Mouse (Mus musculus) MEL (cell line): ENCODE measurements around the gene Stag1. TPM values are rescaled to one million over a fixed set of nuclear protein-coding genes. Genes with fewer than 3 reads are reported as not detected.
A peak's percentile ranks its signal among the peaks of the same experiment; 100 is the strongest.

Source experiments
- DNase-seq: peaks from one replicate; pipeline ENCODE4 v3.0.0; 2011; ENCODE audit warnings: low read depth, low spot score
- H3K27ac ChIP-seq: 2 replicates; pipeline ENCODE4 v1.5.1; 2012; ENCODE audit warnings: low read depth, mild to moderate bottlenecking, control low read depth, low read length, moderate library complexity; ENCODE audit not compliant: control insufficient read depth
- H3K27me3 ChIP-seq, 2 experiments: fragments of 150-350 bp in 1 of 2; sonication (generic) in 1 of 2; 2 replicates each; pipeline ENCODE4 v1.6.1; 2012; ENCODE audit warnings: low read length in 2 of 2, mild to moderate bottlenecking in 2 of 2, improper control_type of control experiment in 1 of 2, moderate library complexity in 1 of 2; ENCODE audit not compliant: insufficient read depth in 2 of 2, control insufficient read depth in 1 of 2
- H3K36me3 ChIP-seq, 2 experiments: 2 replicates each; pipeline ENCODE4 v1.6.1; 2012 to 2014; ENCODE audit warnings: low read length in 2 of 2, improper control_type of control experiment in 1 of 2, inconsistent platforms in 1 of 2, mild to moderate bottlenecking in 1 of 2; ENCODE audit not compliant: insufficient read depth in 2 of 2, control insufficient read depth in 1 of 2
- H3K4me1 ChIP-seq, 2 experiments: fragments of 150-350 bp in 1 of 2; sonication (generic) in 1 of 2; 2 replicates each; pipeline ENCODE4 v1.6.1; 2012; ENCODE audit warnings: low read length in 2 of 2, improper control_type of control experiment in 1 of 2, mild to moderate bottlenecking in 1 of 2; ENCODE audit not compliant: insufficient read depth in 2 of 2, control insufficient read depth in 1 of 2
- H3K4me3 ChIP-seq, 2 experiments: fragments of 150-350 bp in 1 of 2; sonication (generic) in 1 of 2; 2 replicates each; pipeline ENCODE4 v1.5.1; 2012; ENCODE audit warnings: low read depth in 2 of 2, low read length in 2 of 2, mild to moderate bottlenecking in 2 of 2, moderate library complexity in 2 of 2, control low read depth in 1 of 2, improper control_type of control experiment in 1 of 2; ENCODE audit not compliant: control insufficient read depth in 1 of 2, insufficient read depth in 1 of 2
- H3K79me2 ChIP-seq: 2 replicates; pipeline ENCODE4 v1.6.1; 2012; ENCODE audit warnings: mild to moderate bottlenecking, low read length, moderate library complexity; ENCODE audit not compliant: control insufficient read depth, poor library complexity, insufficient read depth
- H3K9ac ChIP-seq: 2 replicates; pipeline ENCODE4 v1.6.1; 2012; ENCODE audit warnings: low read depth, mild to moderate bottlenecking, control low read depth, low read length, moderate library complexity; ENCODE audit not compliant: control insufficient read depth, poor library complexity, severe bottlenecking
- H3K9me3 ChIP-seq: fragments of 150-350 bp; sonication (generic); replicated peaks from 2 replicates; pipeline ENCODE4 v1.6.1; 2012; ENCODE audit warnings: mild to moderate bottlenecking, low read length, improper control_type of control experiment, moderate library complexity; ENCODE audit not compliant: insufficient read depth
- BHLHE40 ChIP-seq: IDR thresholded peaks from 2 replicates; pipeline ENCODE4 v1.6.1; 2012; ENCODE audit warnings: low read depth, mild to moderate bottlenecking, inconsistent platforms, low read length, improper control_type of control experiment, borderline replicate concordance
- CHD1 ChIP-seq: IDR thresholded peaks from 2 replicates; pipeline ENCODE4 v1.6.1; 2012; ENCODE audit warnings: low read depth, mild to moderate bottlenecking, inconsistent platforms, low read length, improper control_type of control experiment
- CHD2 ChIP-seq: IDR thresholded peaks from 2 replicates; pipeline ENCODE4 v1.6.1; 2011; ENCODE audit warnings: low read length, improper control_type of control experiment
- CTCF ChIP-seq, 3 experiments: IDR thresholded peaks in 2 of 3; conservative IDR thresholded peaks in 1 of 3; 2 replicates each; pipeline ENCODE4 v1.5.1; 2011 to 2012; ENCODE audit warnings: low read length in 3 of 3, low read depth in 2 of 3, mild to moderate bottlenecking in 2 of 3, improper control_type of control experiment in 1 of 3, inconsistent platforms in 1 of 3, mixed read lengths in 1 of 3, moderate library complexity in 1 of 3; ENCODE audit not compliant: control insufficient read depth in 1 of 3, insufficient read depth in 1 of 3, poor library complexity in 1 of 3, severe bottlenecking in 1 of 3
- GATA1 ChIP-seq: IDR thresholded peaks from 2 replicates; pipeline ENCODE4 v1.6.1; 2011; ENCODE audit warnings: low read depth, low read length, improper control_type of control experiment
- HCFC1 ChIP-seq: IDR thresholded peaks from 2 replicates; pipeline ENCODE4 v1.6.1; 2012; ENCODE audit warnings: low read depth, mild to moderate bottlenecking, inconsistent platforms, low read length, improper control_type of control experiment, moderate library complexity
- JUND ChIP-seq: IDR thresholded peaks from 2 replicates; pipeline ENCODE4 v1.6.1; 2011; ENCODE audit warnings: low read depth, mild to moderate bottlenecking, improper control_type of control experiment, low read length
- KAT2A ChIP-seq: conservative IDR thresholded peaks from 2 replicates; pipeline ENCODE4 v1.6.1; 2012; ENCODE audit warnings: low read depth, low read length, improper control_type of control experiment, inconsistent platforms
- MAX ChIP-seq: IDR thresholded peaks from 2 replicates; pipeline ENCODE4 v1.6.1; 2011; ENCODE audit warnings: low read length, improper control_type of control experiment
- MXI1 ChIP-seq: IDR thresholded peaks from 2 replicates; pipeline ENCODE4 v1.6.1; 2011; ENCODE audit warnings: mild to moderate bottlenecking, low read depth, low read length, improper control_type of control experiment
- MYC ChIP-seq: IDR thresholded peaks from 2 replicates; pipeline ENCODE4 v1.6.1; 2011; ENCODE audit warnings: low read depth, mild to moderate bottlenecking, low read length, improper control_type of control experiment, moderate library complexity
- NELFE ChIP-seq: IDR thresholded peaks from 2 replicates; pipeline ENCODE4 v1.6.1; 2011; ENCODE audit warnings: low read depth, low read length, improper control_type of control experiment
- NRF1 ChIP-seq: IDR thresholded peaks from 2 replicates; pipeline ENCODE4 v1.6.1; 2014; ENCODE audit warnings: low read depth, mild to moderate bottlenecking, inconsistent platforms, low read length, improper control_type of control experiment, moderate library complexity; ENCODE audit not compliant: poor library complexity, insufficient read depth, severe bottlenecking
- POLR2A ChIP-seq, 2 experiments: IDR thresholded peaks; 2 replicates each; pipeline ENCODE4 v1.6.1; 2011 to 2012; ENCODE audit warnings: low read length in 2 of 2, mild to moderate bottlenecking in 2 of 2, control low read depth in 1 of 2, improper control_type of control experiment in 1 of 2, low read depth in 1 of 2, moderate library complexity in 1 of 2; ENCODE audit not compliant: control insufficient read depth in 1 of 2, insufficient read depth in 1 of 2, poor library complexity in 1 of 2
- POLR2AphosphoS5 ChIP-seq: IDR thresholded peaks from 2 replicates; pipeline ENCODE4 v1.6.1; 2012; ENCODE audit warnings: low read depth, borderline replicate concordance, mild to moderate bottlenecking, inconsistent platforms, low read length, moderate library complexity, mixed read lengths
- RAD21 ChIP-seq: IDR thresholded peaks from 2 replicates; pipeline ENCODE4 v1.6.1; 2011; ENCODE audit warnings: mild to moderate bottlenecking, low read depth, low read length, improper control_type of control experiment
- SMC3 ChIP-seq: IDR thresholded peaks from 2 replicates; pipeline ENCODE4 v1.6.1; 2011; ENCODE audit warnings: low read depth, low read length, improper control_type of control experiment
- TAL1 ChIP-seq: IDR thresholded peaks from 2 replicates; pipeline ENCODE4 v1.6.1; 2012; ENCODE audit warnings: mild to moderate bottlenecking, inconsistent platforms, low read length, moderate library complexity, mixed read lengths
- TBP ChIP-seq: IDR thresholded peaks from 2 replicates; pipeline ENCODE4 v1.8.0; 2011; ENCODE audit warnings: low read depth, low read length, improper control_type of control experiment
- UBTF ChIP-seq: IDR thresholded peaks from 2 replicates; pipeline ENCODE4 v1.6.1; 2012; ENCODE audit warnings: low read depth, mild to moderate bottlenecking, inconsistent platforms, low read length, improper control_type of control experiment, moderate library complexity, borderline replicate concordance; ENCODE audit not compliant: insufficient read depth
- USF1 ChIP-seq: IDR thresholded peaks from 2 replicates; pipeline ENCODE4 v1.6.1; 2014; ENCODE audit warnings: low read depth, mild to moderate bottlenecking, inconsistent platforms, low read length, improper control_type of control experiment, moderate library complexity
- USF2 ChIP-seq, 2 experiments: IDR thresholded peaks; 2 replicates each; pipeline ENCODE4 v1.6.1; 2011 to 2012; ENCODE audit warnings: improper control_type of control experiment in 2 of 2, low read length in 2 of 2, borderline replicate concordance in 1 of 2, inconsistent platforms in 1 of 2, low read depth in 1 of 2, mild to moderate bottlenecking in 1 of 2; ENCODE audit not compliant: insufficient read depth in 1 of 2
- ZNF384 ChIP-seq: IDR thresholded peaks from 2 replicates; pipeline ENCODE4 v1.6.1; 2012; ENCODE audit warnings: low read depth, mild to moderate bottlenecking, inconsistent platforms, low read length, improper control_type of control experiment
- polyA plus RNA-seq, 2 experiments: library from polyadenylated mRNA; stranded (reverse) in 1 of 2; unstranded in 1 of 2; fragments of >175 nt in 1 of 2; fragments of >200 nt in 1 of 2; gene quantifications; 2 replicates each; pipeline versions ENCODE4 v1.2.1 to v1.2.4; 2012; ENCODE audit warnings: low replicate concordance in 2 of 2, low read depth in 1 of 2; ENCODE audit not compliant: insufficient read length in 2 of 2, insufficient read depth in 1 of 2, missing spikeins in 1 of 2
- total RNA-seq: library from RNA; depleted of rRNA; stranded (reverse); fragments of 300-350 nt; gene quantifications from 2 replicates; pipeline ENCODE4 v1.2.3, GENCODE M21; 2012

The Stag1 gene
- total and polyA plus RNA-seq, 3 experiments, result 30.1 to 41.7 TPM; not detected in 1

- Histone ChIP-seq H3K27me3 (no peaks in the 10 kb centered on the region), H3K79me2 (peaks cover 25% of the 10 kb centered on the region), H3K9ac (no peak overlapping the region)
- no peak for TF ChIP-seq NELFE
- TF ChIP-seq MAX, result no peak
- TF ChIP-seq RAD21, result no peak
- TF ChIP-seq TAL1, result no peak
- no peak for TF ChIP-seq KAT2A
- TF ChIP-seq GATA1, result no peak
- no peak for TF ChIP-seq USF1
- TF ChIP-seq CHD2, result no peak
- no peak for TF ChIP-seq ZNF384
- no peak for TF ChIP-seq SMC3
- no peak for TF ChIP-seq CTCF (IDR thresholded peaks at IDR 0.05 in 2 of 3, conservative IDR thresholded peaks at IDR 0.05 in 1 of 3; ENCODE audit: control insufficient read depth in 1 of 3, insufficient read depth in 1 of 3, low read depth in 2 of 3, low read length in 3 of 3, poor library complexity in 1 of 3, severe bottlenecking in 1 of 3)
- TF ChIP-seq POLR2A (IDR thresholded peaks at IDR 0.05; ENCODE audit: control insufficient read depth in 1 of 2, insufficient read depth in 1 of 2, low read depth in 1 of 2, low read length in 2 of 2, poor library complexity in 1 of 2), result no peak
- no peak for TF ChIP-seq MXI1
- TF ChIP-seq, all 39 proteins: peak for 0
- H3K4me3 ChIP-seq, result no peak overlapping the region
- H3K9me3 ChIP-seq, result no peaks in the 10 kb centered on the region
- peaks cover 0 to 4% of the 10 kb centered on the region in 2 experiments; a peak in 2 of 4 replicates for H3K4me1 ChIP-seq
- DNase-seq, result peak; percentile 57
- peaks cover 0 to 12% of the 10 kb centered on the region in 2 experiments; a peak in 2 of 4 replicates for H3K36me3 ChIP-seq
- no peak overlapping the region for H3K27ac ChIP-seq
Measured at GRCm38 (mm10) chr9:100670151-100670550, 72.6 kb downstream of the Stag1 start.

GRCm38 (mm10) chr9:100679036-100679435 is 81.4 kb downstream of the Stag1 start:
- TF ChIP-seq GATA1 (no peak; the same call in 1 of the 2 replicates), MYC (no peak), NRF1 (no peak), BHLHE40 (no peak), NELFE (no peak), CHD1 (no peak), POLR2AphosphoS5 (no peak), MXI1 (no peak), TAL1 (no peak), TBP (no peak), POLR2A (IDR thresholded peaks at IDR 0.05; ENCODE audit: control insufficient read depth in 1 of 2, insufficient read depth in 1 of 2, low read depth in 1 of 2, low read length in 2 of 2, poor library complexity in 1 of 2) (no peak), RAD21 (no peak), JUND (no peak), CTCF (IDR thresholded peaks at IDR 0.05 in 2 of 3, conservative IDR thresholded peaks at IDR 0.05 in 1 of 3; ENCODE audit: control insufficient read depth in 1 of 3, insufficient read depth in 1 of 3, low read depth in 2 of 3, low read length in 3 of 3, poor library complexity in 1 of 3, severe bottlenecking in 1 of 3) (no peak), UBTF (no peak), ZNF384 (no peak), HCFC1 (no peak), USF2 (IDR thresholded peaks at IDR 0.05; ENCODE audit: borderline replicate concordance in 1 of 2, insufficient read depth in 1 of 2, low read depth in 1 of 2, low read length in 2 of 2) (no peak), USF1 (no peak), CHD2 (no peak)
- TF ChIP-seq, all 39 proteins: peak for 0
- Histone ChIP-seq H3K9ac (no peak overlapping the region), H3K9me3 (no peaks in the 10 kb centered on the region), H3K27ac (no peak overlapping the region), H3K4me3 (no peak overlapping the region), H3K79me2 (peaks cover 26% of the 10 kb centered on the region), H3K36me3 (peaks cover 0 to 2% of the 10 kb centered on the region in 2 experiments; a peak in 1 of 4 replicates), H3K4me1 (peaks cover 2 to 5% of the 10 kb centered on the region in 2 experiments; a peak in 3 of 4 replicates), H3K27me3 (no peaks in the 10 kb centered on the region)
- DNase-seq, result no peak
